Comparison of ENCODE assay signal across 2 mouse cellular contexts in genomic region chr6:129209785-129210446, GRCm38 (mm10).
TF ChIP-seq lines count a peak whose summit lies in the region.

No protein-coding gene starts in this region.

TF ChIP-seq in CH12.LX, 34 proteins besides CTCF, POLR2A, EP300 and RAD21 (continued from another document):
- TF ChIP-seq PAX5 (IDR thresholded peaks at IDR 0.05; ENCODE audit: low read length) (no peak), RCOR1 (conservative IDR thresholded peaks at IDR 0.05; ENCODE audit: low read depth, low read length) (0 out of 2 replicates have a peak, but pooled peaks have one; percentile 53), IRF4 (IDR thresholded peaks at IDR 0.05; ENCODE audit: low read depth, low read length) (no peak), NRF1 (IDR thresholded peaks at IDR 0.05; ENCODE audit: low read depth, low read length) (no peak), NELFE (IDR thresholded peaks at IDR 0.05; ENCODE audit: low read depth, low read length) (no peak), TCF12 (IDR thresholded peaks at IDR 0.05; ENCODE audit: low read depth, low read length) (peak; percentile 54; the same call in 1 of the 2 replicates), KAT2A (IDR thresholded peaks at IDR 0.05; ENCODE audit: insufficient replicate concordance, low read length) (no peak), MXI1 (IDR thresholded peaks at IDR 0.05; ENCODE audit: low read depth, low read length) (no peak), MEF2A (IDR thresholded peaks at IDR 0.05; ENCODE audit: borderline replicate concordance, low read depth, low read length) (no peak), SIN3A (IDR thresholded peaks at IDR 0.05; ENCODE audit: low read length) (no peak)

TF ChIP-seq in MEL, 35 proteins besides CTCF, POLR2A, EP300 and RAD21 (continued from another document):
- no peak for TF ChIP-seq GATA1 (IDR thresholded peaks at IDR 0.05; ENCODE audit: low read depth, low read length)
- no peak for TF ChIP-seq CHD1 (IDR thresholded peaks at IDR 0.05; ENCODE audit: low read depth, low read length)
- no peak for TF ChIP-seq KAT2A (conservative IDR thresholded peaks at IDR 0.05; ENCODE audit: low read depth, low read length)
- no peak for TF ChIP-seq GABPA (IDR thresholded peaks at IDR 0.05; ENCODE audit: low read depth, low read length)
- 0 out of 2 replicates have a peak, but pooled peaks have one; percentile 5 for TF ChIP-seq TCF12 (IDR thresholded peaks at IDR 0.05; ENCODE audit: low read depth, low read length)
- no peak for TF ChIP-seq ZMIZ1 (IDR thresholded peaks at IDR 0.05; ENCODE audit: low read depth, low read length)
- TF ChIP-seq JUND (IDR thresholded peaks at IDR 0.05; ENCODE audit: low read depth, low read length) = no peak
